8 mouse cellular contexts compared by ENCODE assay signal in genomic region chr2:177758941-177759558, GRCm38 (mm10). TPM values are rescaled to one million over a fixed set of nuclear protein-coding genes. Genes with fewer than 3 reads are reported as not detected.
A peak's percentile ranks its signal among the peaks of the same experiment; 100 is the strongest.
DNase-seq lines count a peak whose midpoint lies in the region; ATAC-seq and TF ChIP-seq lines count a peak whose summit lies in the region.
"Not testable (repeated sequence)": the region's sequence is repeated elsewhere in the genome, so short reads cannot be mapped to it uniquely, and the experiment has no call there.

TSS of gene Gm14322 (plus strand) at chr2:177759288.

- H3K9me3 ChIP-seq in hindbrain, embryonic 14.5 days (ENCODE audit: control insufficient read depth, low read length); liver, postnatal 0 days (ENCODE audit: low read length); neural tube, embryonic 15.5 days (replicated peaks): not testable (repeated sequence)

- not testable (repeated sequence) for H3K27me3 ChIP-seq in hindbrain, embryonic 14.5 days (ENCODE audit: control insufficient read depth, insufficient read depth, low read length); liver, postnatal 0 days (ENCODE audit: insufficient read depth, low read length); neural tube, embryonic 15.5 days (replicated peaks)

- peak; percentile 65 for DNase-seq in adipocyte (ENCODE audit: low spot score)
- DNase-seq in embryo, embryonic 10.5 days (ENCODE audit: low spot score) = peak; percentile 19
- peak; percentile 5 for DNase-seq in gastrocnemius, postnatal 14 days
- peak; percentile 23 for DNase-seq in hindbrain, embryonic 14.5 days (ENCODE audit: low spot score)
- peak; percentile 63 for DNase-seq in layer of hippocampus, adult 9-11 months
- DNase-seq in liver, postnatal 0 days = peak; percentile 10
- DNase-seq in thymus, postnatal 0 days (ENCODE audit: low spot score) = peak; percentile 1

- TF ChIP-seq EP300 in liver, postnatal 0 days (IDR thresholded peaks at IDR 0.05; ENCODE audit: low read depth) = not testable (repeated sequence)

- peak within 1 kb of the TSS; percentile 25 for H3K4me3 ChIP-seq in hindbrain, embryonic 14.5 days (replicated peaks; ENCODE audit: low read length)
- H3K4me3 ChIP-seq in liver, postnatal 0 days (ENCODE audit: low read depth, low read length) = not testable (repeated sequence)
- peak within 1 kb of the TSS; percentile 34 for H3K4me3 ChIP-seq in neural tube, embryonic 15.5 days (replicated peaks)

- H3K9ac ChIP-seq in hindbrain, embryonic 14.5 days; liver, postnatal 0 days (replicated peaks); neural tube, embryonic 15.5 days (replicated peaks): not testable (repeated sequence)

- H3K27ac ChIP-seq in hindbrain, embryonic 14.5 days; liver, postnatal 0 days (ENCODE audit: low read depth); neural tube, embryonic 15.5 days (replicated peaks): not testable (repeated sequence)

- intact Hi-C loops in gastrocnemius, postnatal 14 days (cut with DNase I; ENCODE audit: low total_unique reads) = not testable (repeated sequence)

- peak within 1 kb of the TSS; percentile 29 for H3K4me2 ChIP-seq in hindbrain, embryonic 14.5 days (replicated peaks)
- H3K4me2 ChIP-seq in liver, postnatal 0 days (ENCODE audit: low read depth, low read length) = not testable (repeated sequence)
- peak within 1 kb of the TSS; percentile 23 for H3K4me2 ChIP-seq in neural tube, embryonic 15.5 days

- TF ChIP-seq CTCF in liver, postnatal 0 days (IDR thresholded peaks at IDR 0.05; ENCODE audit: low read depth) = not testable (repeated sequence)

- WGBS in hindbrain, embryonic 14.5 days = 13% methylated on average over 9 of the region's 9 CpGs
- 25% methylated on average over 9 of the region's 9 CpGs for WGBS in liver, postnatal 0 days (ENCODE audit: insufficient replicate concordance)
- 27% methylated on average over 9 of the region's 9 CpGs for WGBS in neural tube, embryonic 15.5 days

- not testable (repeated sequence) for H3K4me1 ChIP-seq in hindbrain, embryonic 14.5 days (replicated peaks; ENCODE audit: control insufficient read depth, insufficient read depth, low read length); liver, postnatal 0 days (ENCODE audit: insufficient read depth); neural tube, embryonic 15.5 days

- not testable (repeated sequence) for H3K36me3 ChIP-seq in hindbrain, embryonic 14.5 days (replicated peaks; ENCODE audit: control insufficient read depth, insufficient read depth); liver, postnatal 0 days (replicated peaks; ENCODE audit: insufficient read depth, low read length); neural tube, embryonic 15.5 days

- ATAC-seq in hindbrain, embryonic 14.5 days (ENCODE audit: low FRiP score); liver, postnatal 0 days; neural tube, embryonic 15.5 days (ENCODE audit: low FRiP score): not testable (repeated sequence)

RNA-seq across cellular contexts. Expression of gene Gm14322, which starts in this region (rescaled TPM):
- 10 to 100 TPM in 1 of 2 experiments, 1 to 10 TPM in 1; 9.8 to 11.8 TPM for total RNA-seq in gastrocnemius, postnatal 14 days (2021)
- 6.7 and 7.7 TPM in 2 replicates for polyA plus RNA-seq in hindbrain, embryonic 14.5 days (2014; fragmentation: Nextera tagmentation; extraction: Ambion mirVana)
- polyA plus RNA-seq in liver, postnatal 0 days (2015; fragmentation: Nextera tagmentation; extraction: Ambion mirVana) = 0.34 and 1.4 TPM in 2 replicates
- polyA plus RNA-seq in neural tube, embryonic 15.5 days (2015; fragmentation: Nextera tagmentation; extraction: Ambion mirVana) = 5.5 and 5.7 TPM in 2 replicates
- polyA plus RNA-seq in thymus, postnatal 0 days (2015; fragmentation: Nextera tagmentation; extraction: Ambion mirVana) = 2.0 and 2.7 TPM in 2 replicates

Comparison
In these comparisons a context has a peak if more than half of its experiments do, and no peak if none do; other contexts are left out.
1. DNase-seq: peak in every context shown above with its lines; median percentile 65 in adipocyte; 63 in layer of hippocampus, adult 9-11 months; 23 in hindbrain, embryonic 14.5 days; 19 in embryo, embryonic 10.5 days; 10 in liver, postnatal 0 days; 5 in gastrocnemius, postnatal 14 days; 1 in thymus, postnatal 0 days.